Mouse (Mus musculus): ENCODE data around the gene Acsl5. TPM values are rescaled to one million over a fixed set of nuclear protein-coding genes. Genes with fewer than 3 reads are reported as not detected.
A peak's percentile ranks its signal among the peaks of the same experiment; 100 is the strongest.

Acsl5 gene
- polyA plus RNA-seq, 1 experiment, result 185 TPM

DNA sequence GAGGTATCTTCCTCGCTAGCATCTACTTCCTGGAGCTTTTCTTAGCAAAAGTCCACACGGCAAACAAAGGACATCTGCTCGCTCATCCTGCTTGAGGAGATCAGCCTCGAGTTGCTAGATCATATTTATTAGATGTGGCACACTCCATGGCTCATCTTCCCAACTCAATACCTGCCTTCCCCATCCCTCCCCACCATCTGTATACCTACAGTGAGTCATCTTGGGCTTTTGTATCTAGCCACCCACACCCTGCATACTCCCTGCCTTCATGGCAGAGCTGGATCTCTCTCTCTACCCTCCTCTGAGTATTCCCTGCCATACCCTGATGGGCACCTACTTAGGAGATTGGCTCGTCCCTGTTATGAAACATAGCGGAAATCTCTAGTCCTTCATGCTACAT is 30.5 kb upstream of the Acsl5 start:
- no peaks in the 10 kb centered on the region for H3K36me3 ChIP-seq (ENCODE audit: control insufficient read depth, insufficient read depth, low read length)
- H3K27ac ChIP-seq (ENCODE audit: insufficient read depth, low read depth, low read length), result no peak overlapping the region
- TF ChIP-seq CTCF (IDR thresholded peaks at IDR 0.05; ENCODE audit: extremely low read depth, insufficient read length, insufficient replicate concordance, low read depth, low read length) (no peak), POLR2A (IDR thresholded peaks at IDR 0.05; ENCODE audit: low read depth, low read length) (no peak)
- 69% methylated on average over 6 of the region's 6 CpGs for WGBS
- no peak overlapping the region for H3K4me3 ChIP-seq (ENCODE audit: low read depth, low read length)
- no peaks in the 10 kb centered on the region for H3K27me3 ChIP-seq (ENCODE audit: control insufficient read depth, insufficient read depth, low read length)
- no peaks in the 10 kb centered on the region for H3K4me1 ChIP-seq (ENCODE audit: control insufficient read depth, insufficient read depth, insufficient read length, low read length)

DNA sequence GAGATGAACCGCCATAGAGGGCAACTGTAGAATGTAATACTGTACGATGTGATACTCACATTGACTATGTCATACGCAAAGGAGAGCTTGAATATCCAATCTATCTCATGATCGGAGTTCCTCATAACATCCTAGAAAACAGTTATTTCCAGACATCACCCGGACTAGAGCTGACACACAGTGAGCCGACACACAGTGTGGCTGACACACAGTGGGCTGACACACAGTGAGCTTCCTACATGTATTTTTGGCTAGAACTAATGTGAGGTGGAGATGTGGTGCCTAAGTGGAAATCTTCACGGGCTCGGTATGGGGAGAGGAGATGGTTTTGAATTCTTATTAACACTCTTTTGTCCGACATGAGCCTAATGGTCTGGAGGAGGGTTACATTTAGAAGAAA is 29.5 kb upstream of the Acsl5 start:
- Histone ChIP-seq H3K27me3 (ENCODE audit: control insufficient read depth, insufficient read depth, low read length) (no peaks in the 10 kb centered on the region), H3K4me1 (ENCODE audit: control insufficient read depth, insufficient read depth, insufficient read length, low read length) (no peaks in the 10 kb centered on the region), H3K27ac (ENCODE audit: insufficient read depth, low read depth, low read length) (no peak overlapping the region), H3K36me3 (ENCODE audit: control insufficient read depth, insufficient read depth, low read length) (no peaks in the 10 kb centered on the region), H3K4me3 (ENCODE audit: low read depth, low read length) (no peak overlapping the region)
- TF ChIP-seq POLR2A (IDR thresholded peaks at IDR 0.05; ENCODE audit: low read depth, low read length) (no peak), CTCF (IDR thresholded peaks at IDR 0.05; ENCODE audit: extremely low read depth, insufficient read length, insufficient replicate concordance, low read depth, low read length) (no peak)
- 88% methylated on average over 9 of the region's 9 CpGs for WGBS

DNA sequence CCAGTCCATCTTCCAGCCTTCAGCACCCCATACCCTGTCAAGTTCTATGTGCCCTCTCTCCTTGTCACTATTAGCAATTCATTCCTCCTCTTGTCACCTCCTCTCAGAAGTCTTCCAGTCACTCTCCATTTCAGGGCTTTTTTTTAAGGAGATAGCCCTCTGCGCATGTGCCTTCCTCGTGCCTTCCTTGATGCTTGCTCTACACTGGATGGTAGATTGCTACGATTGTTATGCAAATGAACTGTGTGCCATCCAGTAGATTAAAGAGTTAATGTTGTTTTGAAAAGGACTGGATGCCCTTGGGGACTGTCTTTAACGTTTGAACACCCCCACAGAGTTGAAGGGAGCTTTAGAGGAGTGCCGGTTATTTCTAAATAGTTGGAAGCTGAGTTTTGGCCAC is 25.1 kb upstream of the Acsl5 start:
- Histone ChIP-seq H3K27ac (ENCODE audit: insufficient read depth, low read depth, low read length) (no peak overlapping the region), H3K4me1 (ENCODE audit: control insufficient read depth, insufficient read depth, insufficient read length, low read length) (no peaks in the 10 kb centered on the region), H3K36me3 (ENCODE audit: control insufficient read depth, insufficient read depth, low read length) (no peaks in the 10 kb centered on the region), H3K4me3 (ENCODE audit: low read depth, low read length) (no peak overlapping the region), H3K27me3 (ENCODE audit: control insufficient read depth, insufficient read depth, low read length) (no peaks in the 10 kb centered on the region)
- 77% methylated on average over 5 of the region's 5 CpGs for WGBS
- TF ChIP-seq CTCF (IDR thresholded peaks at IDR 0.05; ENCODE audit: extremely low read depth, insufficient read length, insufficient replicate concordance, low read depth, low read length) (no peak), POLR2A (IDR thresholded peaks at IDR 0.05; ENCODE audit: low read depth, low read length) (no peak)

DNA sequence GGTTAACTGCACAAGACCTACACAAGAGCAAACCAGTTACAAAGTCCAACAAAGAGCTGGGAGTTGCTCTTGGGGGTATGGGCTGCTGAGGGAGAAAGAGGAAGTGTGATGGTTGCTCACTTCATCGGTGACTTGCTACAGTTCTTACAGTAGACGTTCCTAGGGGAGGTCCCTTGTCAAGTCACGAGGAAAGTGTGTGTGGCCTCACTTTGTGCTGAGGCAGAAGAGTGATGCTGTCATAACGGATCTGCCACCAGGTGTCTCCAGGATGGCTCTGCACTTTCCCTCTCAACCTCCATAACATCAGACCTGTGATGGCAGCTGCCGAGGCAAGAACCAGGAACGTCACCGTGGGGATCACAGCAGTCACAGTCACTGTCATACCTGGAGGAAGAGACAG is 24.6 kb upstream of the Acsl5 start:
- H3K4me1 ChIP-seq (ENCODE audit: control insufficient read depth, insufficient read depth, insufficient read length, low read length), result peaks cover 2% of the 10 kb centered on the region; the same call in 1 of the 2 replicates
- no peaks in the 10 kb centered on the region for H3K27me3 ChIP-seq (ENCODE audit: control insufficient read depth, insufficient read depth, low read length)
- WGBS, result 69% methylated on average over 7 of the region's 7 CpGs
- H3K4me3 ChIP-seq (ENCODE audit: low read depth, low read length), result no peak overlapping the region
- H3K27ac ChIP-seq (ENCODE audit: insufficient read depth, low read depth, low read length), result no peak overlapping the region
- TF ChIP-seq CTCF (IDR thresholded peaks at IDR 0.05; ENCODE audit: extremely low read depth, insufficient read length, insufficient replicate concordance, low read depth, low read length) (peak; percentile 19; the same call in 1 of the 2 replicates), POLR2A (IDR thresholded peaks at IDR 0.05; ENCODE audit: low read depth, low read length) (no peak)
- no peaks in the 10 kb centered on the region for H3K36me3 ChIP-seq (ENCODE audit: control insufficient read depth, insufficient read depth, low read length)

DNA sequence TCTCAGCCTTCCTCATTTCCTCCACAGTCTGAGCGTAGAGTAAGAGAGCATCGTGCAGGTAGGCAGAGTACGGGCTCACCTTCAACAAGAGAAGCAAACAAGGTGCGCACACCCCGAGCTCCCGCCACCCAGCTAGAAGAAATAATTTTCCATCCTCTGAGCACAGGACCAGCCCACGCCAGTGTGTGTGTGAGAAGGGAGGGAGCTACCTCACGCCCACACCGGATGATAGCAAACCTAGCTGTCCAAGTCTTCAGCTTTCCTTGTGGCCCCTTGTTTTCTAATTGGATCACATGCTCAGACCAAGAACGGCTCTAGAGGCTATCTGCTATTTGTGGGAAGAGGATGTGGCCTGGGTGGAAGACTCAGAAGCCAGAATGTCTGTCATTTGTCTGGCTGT is 20.7 kb upstream of the Acsl5 start:
- TF ChIP-seq POLR2A (IDR thresholded peaks at IDR 0.05; ENCODE audit: low read depth, low read length) (no peak), CTCF (IDR thresholded peaks at IDR 0.05; ENCODE audit: extremely low read depth, insufficient read length, insufficient replicate concordance, low read depth, low read length) (no peak)
- H3K27me3 ChIP-seq (ENCODE audit: control insufficient read depth, insufficient read depth, low read length), result no peaks in the 10 kb centered on the region
- no peak overlapping the region for H3K27ac ChIP-seq (ENCODE audit: insufficient read depth, low read depth, low read length)
- peaks cover 2% of the 10 kb centered on the region; the same call in 1 of the 2 replicates for H3K4me1 ChIP-seq (ENCODE audit: control insufficient read depth, insufficient read depth, insufficient read length, low read length)
- no peaks in the 10 kb centered on the region for H3K36me3 ChIP-seq (ENCODE audit: control insufficient read depth, insufficient read depth, low read length)
- H3K4me3 ChIP-seq (ENCODE audit: low read depth, low read length), result no peak overlapping the region
- 78% methylated on average over 10 of the region's 10 CpGs for WGBS

DNA sequence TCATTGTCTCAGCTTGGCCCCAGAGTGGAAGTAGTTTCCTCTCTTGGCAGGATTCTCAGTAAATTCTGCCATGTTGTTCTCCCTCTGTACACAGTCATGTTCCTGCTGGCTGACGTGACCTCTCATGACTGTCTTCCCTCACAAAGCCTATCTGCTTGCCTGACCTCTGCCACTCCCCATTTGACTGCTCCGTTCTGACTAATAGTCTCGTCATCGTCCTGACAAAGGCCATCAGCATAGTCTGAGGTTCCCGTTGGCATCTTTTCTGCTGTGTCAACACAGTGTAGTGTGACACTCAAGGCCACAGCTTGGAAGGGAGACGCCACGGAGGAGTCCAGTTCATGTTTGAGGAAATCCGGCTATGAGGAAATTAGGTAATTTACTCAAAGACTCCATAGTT is 19.6 kb upstream of the Acsl5 start:
- no peak for TF ChIP-seq CTCF (IDR thresholded peaks at IDR 0.05; ENCODE audit: extremely low read depth, insufficient read length, insufficient replicate concordance, low read depth, low read length)
- no peak for TF ChIP-seq POLR2A (IDR thresholded peaks at IDR 0.05; ENCODE audit: low read depth, low read length)
- WGBS, result 17% methylated on average over 8 of the region's 8 CpGs
- H3K27me3 ChIP-seq (ENCODE audit: control insufficient read depth, insufficient read depth, low read length), result no peaks in the 10 kb centered on the region
- peak overlapping the region; percentile 66; the same call in 1 of the 2 replicates for H3K27ac ChIP-seq (ENCODE audit: insufficient read depth, low read depth, low read length)
- no peaks in the 10 kb centered on the region for H3K36me3 ChIP-seq (ENCODE audit: control insufficient read depth, insufficient read depth, low read length)
- no peak overlapping the region for H3K4me3 ChIP-seq (ENCODE audit: low read depth, low read length)
- H3K4me1 ChIP-seq (ENCODE audit: control insufficient read depth, insufficient read depth, insufficient read length, low read length), result peaks cover 2% of the 10 kb centered on the region; the same call in 1 of the 2 replicates

- H3K27me3 ChIP-seq (ENCODE audit: control insufficient read depth, insufficient read depth, low read length), result no peaks in the 10 kb centered on the region
- no peak for TF ChIP-seq CTCF (IDR thresholded peaks at IDR 0.05; ENCODE audit: extremely low read depth, insufficient read length, insufficient replicate concordance, low read depth, low read length)
- TF ChIP-seq POLR2A (IDR thresholded peaks at IDR 0.05; ENCODE audit: low read depth, low read length), result no peak
- H3K4me1 ChIP-seq (ENCODE audit: control insufficient read depth, insufficient read depth, insufficient read length, low read length), result peaks cover 2% of the 10 kb centered on the region; the same call in 1 of the 2 replicates
- 13% methylated on average over 2 of the region's 2 CpGs for whole genome bisulfite sequencing
- H3K4me3 ChIP-seq (ENCODE audit: low read depth, low read length), result no peak overlapping the region
- no peaks in the 10 kb centered on the region for H3K36me3 ChIP-seq (ENCODE audit: control insufficient read depth, insufficient read depth, low read length)
- no peak overlapping the region for H3K27ac ChIP-seq (ENCODE audit: insufficient read depth, low read depth, low read length)
These were observed 15.7 kb upstream of the Acsl5 start for GRCm38 (mm10) chr19:55236026-55236425.
